Mouse (Mus musculus): ENCODE measurements at regions not wholly inside any gene's neighbourhood (a gene's known extent, or its start where the extent isn't known, plus 50 kb on each side); places are given as distances from the start of the nearest gene placed in this dataset.

GRCm38 (mm10) chr8:91913121-91913520 lies 111.3 kb upstream of the Irx3 start:
- TF ChIP-seq CTCF (IDR thresholded peaks at IDR 0.05; ENCODE audit: control insufficient read depth, insufficient read depth, insufficient read length) (no peak), CEBPB (IDR thresholded peaks at IDR 0.05; ENCODE audit: low read depth) (no peak), MYOD1 (IDR thresholded peaks at IDR 0.05; ENCODE audit: control insufficient read depth, insufficient read length, low read depth) (no peak), FOSL1 (IDR thresholded peaks at IDR 0.05; ENCODE audit: insufficient read depth, low read length, poor library complexity, severe bottlenecking) (no peak), USF1 (IDR thresholded peaks at IDR 0.05; ENCODE audit: low read depth) (no peak)

Data from C2C12 (cell line).